Mouse (Mus musculus) myocyte (in vitro differentiated cells): Measurements from ENCODE around the gene Ccdc42.

ENCODE experiments used
- CEBPB ChIP-seq: IDR thresholded peaks from 2 replicates; pipeline ENCODE4 v1.6.1; 2011; ENCODE audit warnings: mild to moderate bottlenecking, moderate library complexity; ENCODE audit not compliant: poor library complexity, insufficient read depth, severe bottlenecking
- E2F4 ChIP-seq: IDR thresholded peaks from one replicate; pipeline ENCODE4 v1.6.1; 2011; ENCODE audit warnings: mild to moderate bottlenecking, control low read depth, moderate library complexity; ENCODE audit not compliant: insufficient read depth
- MAX ChIP-seq: IDR thresholded peaks from one replicate; pipeline ENCODE4 v1.6.1; 2011; ENCODE audit warnings: low read depth, mild to moderate bottlenecking, control low read depth
- MYOG ChIP-seq, 3 experiments: IDR thresholded peaks; one replicate each; pipeline ENCODE4 v1.6.1; 2011; ENCODE audit warnings: control low read depth in 2 of 3, low read depth in 2 of 3, mild to moderate bottlenecking in 2 of 3; ENCODE audit not compliant: insufficient read length in 2 of 3, control insufficient read depth in 1 of 3, insufficient read depth in 1 of 3
- POLR2A ChIP-seq: IDR thresholded peaks from one replicate; pipeline ENCODE4 v1.6.1; 2011; ENCODE audit warnings: low read depth, mild to moderate bottlenecking, control low read depth, moderate library complexity; ENCODE audit not compliant: insufficient read length
- TCF12 ChIP-seq: IDR thresholded peaks from one replicate; pipeline ENCODE4 v1.6.1; 2011; ENCODE audit warnings: mild to moderate bottlenecking, control low read depth; ENCODE audit not compliant: poor library complexity, insufficient read depth, severe bottlenecking
- USF1 ChIP-seq: IDR thresholded peaks from one replicate; pipeline ENCODE4 v1.6.1; 2011; ENCODE audit warnings: low read depth, mild to moderate bottlenecking, control low read depth, moderate library complexity

- TF ChIP-seq POLR2A (no peak), USF1 (no peak), MAX (no peak), E2F4 (no peak), MYOG (IDR thresholded peaks at IDR 0.05; ENCODE audit: control insufficient read depth in 1 of 3, insufficient read depth in 1 of 3, insufficient read length in 2 of 3, low read depth in 2 of 3) (no peak), TCF12 (no peak), CEBPB (no peak)
Observed at GRCm38 (mm10) chr11:68555918-68556584, 30.8 kb upstream of the Ccdc42 start, which contains the start of gene Mfsd6l.
